Mouse (Mus musculus) adrenal gland, postnatal 36 days (tissue): ENCODE measurements around the gene Phex. TPM values are rescaled to one million over a fixed set of nuclear protein-coding genes. Genes with fewer than 3 reads are reported as not detected.
A peak's percentile ranks its signal among the peaks of the same experiment; 100 is the strongest.

Experiments used
- DNase-seq, 2 experiments: peaks; one replicate each; pipeline ENCODE4 v3.0.0; 2021; ENCODE audit warnings: mixed read lengths in 1 of 2
- long read RNA-seq, 2 experiments: library from polyadenylated mRNA; stranded (forward); transcript quantifications; one replicate each; pipeline ENCODE4 v2.0.0; 2021; ENCODE audit warnings: borderline sequencing depth in 2 of 2
- total RNA-seq, 2 experiments: library from RNA; stranded (reverse); gene quantifications; 2 replicates each; pipeline ENCODE4 v1.2.3; 2021

Gene Phex
- under 1 TPM; 0.13 to 0.20 TPM for total RNA-seq
- long read RNA-seq, experiment 1, partial matches to known transcripts = 0 of 2 reads
- long read RNA-seq, experiment 1, other reads (novel, unspliced or antisense) = 2 of 2 reads
- long read RNA-seq, experiment 2, partial matches to known transcripts = 0 of 2 reads
- long read RNA-seq, experiment 2, other reads (novel, unspliced or antisense) = 2 of 2 reads

DNA sequence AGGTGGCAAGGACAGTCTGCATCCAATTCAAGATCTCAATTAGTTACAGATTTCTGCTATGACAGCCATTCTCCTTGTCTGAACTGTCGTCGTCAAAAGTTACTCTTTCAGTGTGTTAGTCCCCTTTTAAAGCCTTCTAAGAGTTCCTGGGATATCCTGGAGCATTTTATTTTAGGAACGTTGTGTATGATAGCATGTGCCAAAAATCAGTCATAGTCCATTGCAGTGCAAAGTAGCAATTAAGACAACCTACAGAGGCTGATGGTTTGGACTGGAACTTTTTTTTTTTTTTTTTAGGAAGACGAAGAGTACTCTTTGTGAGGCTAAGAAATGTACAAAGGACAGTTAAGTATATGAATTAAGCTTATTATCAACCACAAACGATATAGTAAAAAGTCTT lies at the start of gene Phex:
TSS of gene Phex (minus strand) at position 101 of the 400 bp plus-strand sequence.
- no peak for DNase-seq

GRCm38 (mm10) chrX:157462716-157463115 lies 47.6 kb upstream of the Phex start:
- DNase-seq = no peak

- DNase-seq = peak; percentile 46 to 52
These were observed 39.3 kb upstream of the Phex start for GRCm38 (mm10) chrX:157454430-157454829.

- DNase-seq = no peak
These were observed 33.9 kb upstream of the Phex start for GRCm38 (mm10) chrX:157449000-157449399.

GRCm38 (mm10) chrX:157447431-157447830 lies 32.3 kb upstream of the Phex start:
- DNase-seq = no peak

- DNase-seq = no peak
These were observed 19.7 kb upstream of the Phex start for GRCm38 (mm10) chrX:157434768-157435167.

DNA sequence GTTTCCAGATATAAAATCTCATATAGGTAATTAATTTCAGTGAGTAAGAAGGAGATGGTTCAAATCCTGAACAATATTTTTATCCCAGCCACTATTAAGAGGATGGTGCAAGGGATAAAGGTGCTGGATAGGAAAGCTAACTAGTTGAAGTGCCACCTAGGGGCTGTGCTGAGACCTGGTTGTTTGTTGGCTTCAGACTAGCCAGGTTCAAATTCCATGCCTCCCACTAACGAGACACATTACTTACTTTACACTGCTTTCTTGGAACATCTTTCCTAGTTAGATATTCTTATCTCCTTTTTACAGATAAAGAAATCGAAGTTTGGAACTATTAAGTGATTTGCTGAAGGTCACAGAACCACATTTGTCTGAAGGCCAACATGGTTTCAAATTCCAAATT lies 4.3 kb upstream of the Phex start:
- no peak for DNase-seq

GRCm38 (mm10) chrX:157404919-157405318 lies 10.2 kb downstream of the Phex start:
- DNase-seq = no peak

DNA sequence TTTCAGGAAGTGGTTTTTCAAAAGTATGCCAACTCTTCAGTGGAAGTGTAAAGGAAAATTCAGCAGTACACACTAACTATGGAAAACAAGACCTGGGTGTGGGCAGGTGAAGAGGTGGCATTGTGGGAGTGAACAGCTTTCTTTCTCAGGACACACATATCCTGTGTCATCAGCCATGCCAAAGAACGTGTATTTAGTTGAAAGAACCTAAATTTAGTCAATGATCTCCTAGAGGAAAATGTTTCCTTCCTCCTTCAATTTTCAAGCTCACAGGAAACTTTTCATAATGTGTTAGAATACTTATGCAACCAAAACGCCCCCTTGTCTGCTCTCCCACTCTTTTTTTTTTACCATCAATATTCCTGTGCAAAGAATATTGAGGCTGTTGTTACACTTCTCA lies 23.9 kb downstream of the Phex start:
- DNase-seq = no peak

DNA sequence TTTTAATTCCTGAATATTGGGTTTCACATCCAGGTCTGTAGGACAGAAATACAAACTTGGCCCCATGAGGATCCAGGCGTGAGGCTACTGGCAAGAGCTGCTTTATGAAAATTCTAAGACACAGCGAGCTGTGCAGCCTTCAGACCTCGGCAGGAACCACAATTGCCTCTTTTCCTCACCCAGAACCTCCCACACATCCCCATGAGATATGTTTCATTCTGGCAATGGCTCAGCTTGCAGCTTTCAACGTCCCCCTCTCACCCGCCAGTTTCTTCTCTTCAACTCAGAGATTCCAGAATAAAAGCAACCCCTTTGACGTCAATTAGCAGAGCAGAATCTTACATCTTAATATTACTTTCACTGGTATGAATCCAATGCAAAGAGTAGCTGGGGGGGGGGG lies 25.0 kb downstream of the Phex start:
- no peak for DNase-seq

DNA sequence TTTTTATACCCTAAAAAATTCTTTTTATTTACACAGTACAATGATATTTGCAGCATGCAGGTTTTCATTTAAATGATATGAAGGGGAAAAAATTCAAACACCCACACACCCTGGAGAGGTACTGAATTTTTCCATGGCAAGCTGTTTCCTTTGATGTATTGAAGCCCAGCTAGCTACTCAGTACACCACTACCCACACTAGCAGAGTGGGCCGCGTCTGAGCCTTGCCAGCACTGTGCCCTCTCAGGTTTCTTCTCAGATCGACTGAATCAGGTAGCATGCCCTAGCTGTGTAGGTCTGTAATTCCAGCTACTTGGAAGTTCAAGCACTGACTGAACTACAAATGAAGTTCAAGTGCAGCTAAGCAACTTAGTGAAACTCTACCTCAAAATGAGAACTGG lies 26.7 kb downstream of the Phex start:
- DNase-seq = no peak

DNA sequence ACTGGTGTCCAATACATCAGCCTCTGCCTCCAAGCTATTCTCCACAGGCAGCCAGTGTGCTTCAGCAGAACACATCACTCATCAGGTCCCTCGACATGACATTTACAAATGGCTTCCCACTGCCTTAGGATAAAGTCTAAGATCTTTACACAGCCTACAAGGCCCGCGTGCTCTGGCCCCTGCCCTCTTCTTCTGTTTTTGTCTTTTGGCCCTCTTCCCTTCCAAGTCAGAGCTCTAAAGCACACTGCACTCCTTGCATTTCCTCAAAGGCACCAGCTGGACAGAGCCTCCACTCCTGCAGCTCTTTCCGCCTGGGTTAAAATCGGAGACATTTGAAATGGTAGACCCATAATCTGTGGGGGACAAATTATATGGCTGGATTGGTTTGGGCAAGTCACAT lies 28.1 kb downstream of the Phex start:
- DNase-seq = no peak

DNA sequence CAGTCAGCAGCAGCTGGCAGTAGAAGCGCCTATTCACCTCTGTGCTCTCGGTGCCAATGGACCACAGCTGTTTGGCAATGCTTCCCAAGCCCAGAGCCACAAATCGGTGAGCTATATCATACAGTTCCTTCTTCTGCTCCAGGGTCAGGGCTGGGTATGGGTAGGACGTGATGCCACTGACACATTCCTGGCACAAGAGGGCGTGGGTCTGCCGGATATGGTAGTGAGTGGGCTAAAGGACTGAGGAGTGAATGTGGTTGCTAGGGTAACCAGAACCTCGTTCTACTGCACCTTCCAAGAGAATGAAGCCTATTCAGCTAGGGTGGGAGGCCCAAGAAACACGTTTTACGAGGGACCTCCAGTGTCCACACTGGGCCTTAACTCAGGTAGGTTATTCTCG lies 36.3 kb downstream of the Phex start:
- DNase-seq = peak; percentile 2 to 13

DNA sequence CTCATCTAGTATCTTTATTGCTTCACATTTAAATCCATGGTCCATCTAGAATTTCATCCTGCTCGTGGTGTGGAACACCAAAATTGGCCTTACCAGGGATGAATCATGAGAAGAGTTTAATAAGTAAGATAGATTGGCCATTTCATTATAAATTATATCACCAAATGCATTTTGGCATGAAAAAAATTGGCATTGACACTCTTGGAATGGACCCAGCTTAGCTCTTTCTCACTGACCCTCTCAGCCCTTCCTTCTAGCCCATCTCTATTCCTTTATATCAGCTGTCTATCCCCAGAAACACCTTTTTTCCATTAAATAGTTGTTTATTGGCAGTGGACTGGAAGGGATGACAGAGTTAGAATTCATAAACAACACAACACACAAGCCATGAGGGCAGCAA lies 37.7 kb downstream of the Phex start:
- DNase-seq = no peak

DNA sequence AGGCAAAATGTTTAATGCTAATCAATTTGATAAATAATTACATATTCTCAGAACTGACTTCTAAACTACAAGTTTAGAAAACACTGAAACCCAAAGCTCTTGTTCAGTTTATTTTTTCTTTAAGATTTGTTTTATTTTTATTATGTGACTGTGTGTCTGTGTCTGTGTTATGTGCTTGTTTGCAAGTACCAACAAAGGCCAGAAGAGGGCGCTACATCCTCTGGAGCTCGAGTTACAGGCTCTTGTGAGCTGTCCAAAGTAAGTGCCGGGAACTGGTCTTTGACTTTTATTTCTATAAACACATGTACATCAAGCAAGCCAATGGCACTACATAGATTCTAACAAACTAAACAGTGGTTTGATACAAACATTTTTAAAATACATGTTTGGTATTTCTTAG lies 41.2 kb downstream of the Phex start:
- DNase-seq = no peak

- no peak for DNase-seq
These were observed 45.9 kb downstream of the Phex start for GRCm38 (mm10) chrX:157369166-157369565.

- DNase-seq = no peak
These were observed 59.6 kb downstream of the Phex start for GRCm38 (mm10) chrX:157355521-157355920.

GRCm38 (mm10) chrX:157346201-157346600 lies 68.9 kb downstream of the Phex start:
- DNase-seq = no peak

GRCm38 (mm10) chrX:157334726-157335125 lies 80.4 kb downstream of the Phex start:
- no peak for DNase-seq

GRCm38 (mm10) chrX:157329821-157330220 lies 85.3 kb downstream of the Phex start:
- no peak for DNase-seq

DNA sequence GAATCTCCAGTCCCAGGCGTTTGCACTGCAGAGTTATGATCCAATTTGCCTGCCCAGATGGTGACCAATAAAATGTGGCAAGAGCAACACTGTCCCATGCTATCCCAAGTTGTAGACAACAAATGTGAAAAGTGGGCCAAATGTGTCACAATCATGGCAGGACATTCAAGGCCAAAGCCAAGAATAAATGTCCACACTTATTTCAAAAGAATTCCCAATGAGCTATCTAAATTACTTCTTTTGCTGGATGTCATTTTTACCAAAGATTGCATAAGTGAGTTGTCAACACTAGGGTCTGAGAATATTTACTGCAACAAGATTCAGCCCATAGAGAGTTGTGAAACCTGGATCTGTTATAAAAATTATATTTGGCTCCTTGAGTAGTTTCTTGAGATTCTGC lies 86.7 kb downstream of the Phex start:
- peak in 1 of 2 experiments; percentile 41 for DNase-seq

DNA sequence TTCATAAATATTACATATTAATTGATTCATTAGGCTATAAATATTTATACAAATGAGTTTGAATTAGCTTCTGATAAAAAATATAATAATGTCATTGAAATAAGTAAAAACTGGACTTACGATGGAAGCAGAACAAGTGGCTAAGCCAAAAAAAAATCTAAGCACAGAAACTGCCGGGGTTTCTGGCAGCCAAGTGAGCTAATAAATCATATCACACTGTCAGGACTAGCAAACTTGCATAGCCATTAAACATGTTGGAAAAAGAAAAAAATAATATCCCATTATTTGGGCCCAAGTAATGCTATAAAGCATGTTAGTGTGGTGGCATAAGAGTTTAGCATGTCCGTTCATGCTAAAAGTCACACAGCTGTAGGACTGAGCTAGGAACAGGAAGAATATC lies 87.4 kb downstream of the Phex start:
- no peak for DNase-seq

GRCm38 (mm10) chrX:157324396-157324795 lies 90.7 kb downstream of the Phex start:
- no peak for DNase-seq

DNA sequence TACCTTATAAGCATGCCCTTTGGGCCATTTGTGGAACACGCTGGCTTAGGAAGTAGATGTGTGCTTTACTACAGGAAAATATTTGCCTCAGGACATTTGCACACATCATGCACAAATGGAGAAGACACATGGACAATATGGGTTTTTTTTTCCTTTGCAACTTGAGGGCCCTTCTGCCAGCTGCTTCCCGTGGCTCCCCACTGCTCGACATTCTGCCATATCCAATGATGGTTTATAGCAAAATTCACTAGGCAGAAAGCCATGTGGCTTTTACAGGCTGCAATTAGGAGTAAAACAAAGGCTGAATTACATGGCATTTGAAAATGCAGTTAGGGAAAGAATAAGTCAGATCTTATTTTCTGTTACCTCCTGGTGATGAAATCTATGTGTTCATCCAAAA lies 104.8 kb downstream of the Phex start:
- no peak for DNase-seq

GRCm38 (mm10) chrX:157308171-157308570 lies 106.9 kb downstream of the Phex start:
- DNase-seq = no peak
